Mouse (Mus musculus): ENCODE measurements around the gene Lrig1. TPM values are rescaled to one million over a fixed set of nuclear protein-coding genes. Genes with fewer than 3 reads are reported as not detected.

The Lrig1 gene
- polyA plus RNA-seq (2012; rRNA removed), result 24.0 and 35.0 TPM in 2 replicates

DNA sequence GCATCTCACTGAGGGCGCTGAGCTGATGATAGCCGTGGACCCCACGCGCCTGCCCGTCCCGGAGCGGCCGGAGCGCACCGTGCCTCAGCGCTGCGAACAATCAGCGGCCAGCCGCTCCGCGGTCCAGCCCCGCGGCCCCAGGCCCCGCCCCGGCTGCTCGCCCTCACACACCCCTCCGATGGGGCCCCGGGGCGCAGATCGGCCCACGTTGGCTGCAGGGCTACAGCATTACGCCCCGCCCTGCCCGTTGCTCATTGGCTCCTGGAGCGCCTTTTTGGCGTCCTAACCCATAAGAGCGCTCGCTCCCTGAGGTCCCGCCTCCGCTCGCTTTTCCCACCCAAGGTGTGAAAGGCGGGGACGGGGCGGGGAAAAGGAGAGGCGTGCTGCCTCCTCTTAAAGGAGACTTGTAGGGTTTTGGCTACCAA, at the start of gene Lrig1:
TSS of gene Lrig1 (minus strand) at position 92 of the 425 bp plus-strand sequence.

Other genes with a start within 250 kb of the Lrig1 start
- 9.2 and 9.6 TPM in 2 replicates for gene Slc25a26, start 199.8 kb downstream of the Lrig1 start, polyA plus RNA-seq (2012; rRNA removed)

Data from central nervous system, embryonic 11.5 days (tissue).